Mouse (Mus musculus) hindlimb bud, embryonic 11.5 days (tissue): ENCODE measurements at regions not wholly inside any gene's neighbourhood (a gene's known extent, or its start where the extent isn't known, plus 50 kb on each side); places are given as distances from the start of the nearest gene placed in this dataset.

Experiments
- DNase-seq: peaks from one replicate; pipeline ENCODE4 v3.0.0-alpha.2; 2012; ENCODE audit warnings: low read depth, low spot score; ENCODE audit errors: extremely low spot score

GRCm38 (mm10) chr2:133498186-133498571 lies 53.8 kb upstream of the Bmp2 start:
- DNase-seq, result no peak

- no peak for DNase-seq
Measured at GRCm38 (mm10) chr2:133498717-133499143, 53.2 kb upstream of the Bmp2 start.

- DNase-seq, result no peak
Measured at GRCm38 (mm10) chr2:133499904-133500303, 52.1 kb upstream of the Bmp2 start.
